Mouse (Mus musculus): ENCODE results near the gene Cntnap2.

Cntnap2 gene

GRCm38 (mm10) chr6:45345396-45345795, 286.2 kb downstream of the Cntnap2 start:
- no peak for DNase-seq

- DNase-seq = no peak
These were observed 286.8 kb downstream of the Cntnap2 start for GRCm38 (mm10) chr6:45345953-45346352.

- DNase-seq = no peak
These were observed 307.3 kb downstream of the Cntnap2 start for GRCm38 (mm10) chr6:45366442-45366841.

- DNase-seq = no peak
These were observed 322.0 kb downstream of the Cntnap2 start for GRCm38 (mm10) chr6:45381126-45381525.

- no peak for DNase-seq
These were observed 329.9 kb downstream of the Cntnap2 start for GRCm38 (mm10) chr6:45389034-45389433.

- no peak for DNase-seq
These were observed 354.5 kb downstream of the Cntnap2 start for GRCm38 (mm10) chr6:45413629-45414028.

GRCm38 (mm10) chr6:45455424-45455823, 396.3 kb downstream of the Cntnap2 start:
- no peak for DNase-seq

GRCm38 (mm10) chr6:45518221-45518620, 459.1 kb downstream of the Cntnap2 start:
- DNase-seq = no peak

GRCm38 (mm10) chr6:45536999-45537398, 477.8 kb downstream of the Cntnap2 start:
- DNase-seq = no peak

- DNase-seq = no peak
These were observed 485.2 kb downstream of the Cntnap2 start for GRCm38 (mm10) chr6:45544319-45544875.

- DNase-seq = no peak
These were observed 500.6 kb downstream of the Cntnap2 start for GRCm38 (mm10) chr6:45559724-45560123.

GRCm38 (mm10) chr6:45584467-45585094, 525.4 kb downstream of the Cntnap2 start:
- DNase-seq = no peak

- no peak for DNase-seq
These were observed 529.9 kb downstream of the Cntnap2 start for GRCm38 (mm10) chr6:45589084-45589483.

- no peak for DNase-seq
These were observed 587.9 kb downstream of the Cntnap2 start for GRCm38 (mm10) chr6:45647017-45647416.

GRCm38 (mm10) chr6:45648419-45648818, 589.3 kb downstream of the Cntnap2 start:
- DNase-seq = no peak

- DNase-seq = no peak
These were observed 641.1 kb downstream of the Cntnap2 start for GRCm38 (mm10) chr6:45700287-45700686.

GRCm38 (mm10) chr6:45791612-45792011, 732.5 kb downstream of the Cntnap2 start:
- DNase-seq = no peak

GRCm38 (mm10) chr6:45841626-45842341, 782.6 kb downstream of the Cntnap2 start:
- DNase-seq = no peak

- no peak for DNase-seq
These were observed 784.6 kb downstream of the Cntnap2 start for GRCm38 (mm10) chr6:45843736-45844135.

- DNase-seq = no peak
These were observed 812.3 kb downstream of the Cntnap2 start for GRCm38 (mm10) chr6:45871409-45871992.

GRCm38 (mm10) chr6:45885486-45885885, 826.3 kb downstream of the Cntnap2 start:
- DNase-seq = no peak

- no peak for DNase-seq
These were observed 828.7 kb downstream of the Cntnap2 start for GRCm38 (mm10) chr6:45887901-45888300.

- no peak for DNase-seq
These were observed 879.1 kb downstream of the Cntnap2 start for GRCm38 (mm10) chr6:45938263-45938662.

- DNase-seq = no peak
These were observed 879.6 kb downstream of the Cntnap2 start for GRCm38 (mm10) chr6:45938775-45939174.

Data from thymus, postnatal 4 days (tissue).